Comparison of ENCODE assay signal across 7 mouse cellular contexts in the genomic region with DNA sequence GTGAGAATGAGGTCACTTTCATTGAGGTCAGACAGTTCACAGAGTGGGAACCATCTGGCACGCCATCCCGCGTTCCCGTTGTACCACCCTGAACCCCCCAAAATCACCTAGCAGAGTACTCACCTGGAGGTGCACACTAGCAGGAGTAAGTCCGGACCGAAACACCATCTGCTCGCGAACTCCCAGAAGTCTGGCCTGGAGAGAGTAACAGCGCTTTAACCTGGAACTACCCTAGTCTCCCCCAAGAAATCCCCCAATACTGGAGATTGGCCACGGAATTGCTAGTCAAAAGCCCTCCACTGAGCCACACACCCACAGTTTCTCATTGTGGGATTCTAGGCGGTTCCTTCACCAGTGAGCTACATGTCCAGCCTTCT. TPM values are rescaled to one million over a fixed set of nuclear protein-coding genes. Genes with fewer than 3 reads are reported as not detected.
DNase-seq lines count a peak whose midpoint lies in the region; ATAC-seq and TF ChIP-seq lines count a peak whose summit lies in the region.

No protein-coding gene starts in this region.

- H3K27ac ChIP-seq in spleen, adult 2 months (ENCODE audit: insufficient read depth, low read length) = no peak overlapping the region
- no peak overlapping the region for H3K27ac ChIP-seq in forebrain, postnatal 0 days (ENCODE audit: low read depth, low read length)
- no peak overlapping the region for H3K27ac ChIP-seq in liver, embryonic 13.5 days

- WGBS in spleen, adult 2 months = 4% methylated on average over 11 of the region's 11 CpGs
- WGBS in forebrain, postnatal 0 days = 16% methylated on average over 11 of the region's 11 CpGs
- WGBS in liver, embryonic 13.5 days (ENCODE audit: insufficient replicate concordance) = 2% methylated on average over 11 of the region's 11 CpGs

- H3K4me1 ChIP-seq in spleen, adult 2 months (ENCODE audit: control insufficient read depth, insufficient read depth, insufficient read length) = peaks cover 19% of the 10 kb centered on the region; the same call in 1 of the 2 replicates
- H3K4me1 ChIP-seq in forebrain, postnatal 0 days (ENCODE audit: insufficient read depth) = no peaks in the 10 kb centered on the region
- peaks cover 46% of the 10 kb centered on the region for H3K4me1 ChIP-seq in liver, embryonic 13.5 days (replicated peaks)

- 0 out of 2 replicates have a peak overlapping the region, but pooled peaks have one; percentile 50 for H3K4me3 ChIP-seq in spleen, adult 2 months (ENCODE audit: extremely low read depth, insufficient read depth, insufficient read length)
- H3K4me3 ChIP-seq in forebrain, postnatal 0 days (ENCODE audit: low read depth, low read length) = peak overlapping the region; percentile 29
- peak overlapping the region; percentile 61 for H3K4me3 ChIP-seq in liver, embryonic 13.5 days (replicated peaks)

- peak overlapping the region; percentile 46; the same call in 1 of the 2 replicates for H3K9ac ChIP-seq in forebrain, postnatal 0 days
- H3K9ac ChIP-seq in liver, embryonic 13.5 days = peak overlapping the region; percentile 71

- TF ChIP-seq CTCF in spleen, adult 2 months (IDR thresholded peaks at IDR 0.05; ENCODE audit: extremely low read depth, insufficient read depth, insufficient read length, insufficient replicate concordance) = no peak
- TF ChIP-seq CTCF in forebrain, postnatal 0 days (IDR thresholded peaks at IDR 0.05; ENCODE audit: low read depth) = no peak

- no peak for TF ChIP-seq POLR2A in spleen, adult 2 months (IDR thresholded peaks at IDR 0.05; ENCODE audit: low read depth, low read length)

- H3K27me3 ChIP-seq in spleen, adult 2 months (ENCODE audit: control insufficient read depth, insufficient read depth, low read length) = peaks cover 15% of the 10 kb centered on the region
- peaks cover 5% of the 10 kb centered on the region; the same call in 1 of the 2 replicates for H3K27me3 ChIP-seq in forebrain, postnatal 0 days (ENCODE audit: insufficient read depth, low read length)
- H3K27me3 ChIP-seq in liver, embryonic 13.5 days = peaks cover 55% of the 10 kb centered on the region

- DNase-seq in spleen, adult 2 months (ENCODE audit: low read depth in 1 of 2, low spot score in 2 of 2) = no peak
- DNase-seq in spleen, adult 18-20 months = no peak
- no peak for DNase-seq in forebrain, postnatal 0 days
- DNase-seq in liver, embryonic 13.5 days = no peak
- no peak for DNase-seq in urinary bladder, adult 18-20 months (ENCODE audit: low spot score in 2 of 2)
- no peak for DNase-seq in adipocyte (ENCODE audit: low spot score)
- DNase-seq in adrenal gland, adult 2 months = no peak

- H3K9me3 ChIP-seq in forebrain, postnatal 0 days (ENCODE audit: low read length) = no peaks in the 10 kb centered on the region
- no peaks in the 10 kb centered on the region for H3K9me3 ChIP-seq in liver, embryonic 13.5 days (replicated peaks)

- ATAC-seq in forebrain, postnatal 0 days = no peak
- no peak for ATAC-seq in liver, embryonic 13.5 days (ENCODE audit: low read depth)

- H3K4me2 ChIP-seq in forebrain, postnatal 0 days (ENCODE audit: low read depth) = peak overlapping the region; percentile 55
- peak overlapping the region; percentile 91 for H3K4me2 ChIP-seq in liver, embryonic 13.5 days

- H3K36me3 ChIP-seq in spleen, adult 2 months (ENCODE audit: control insufficient read depth, insufficient read depth, low read length) = no peaks in the 10 kb centered on the region
- peaks cover 17% of the 10 kb centered on the region for H3K36me3 ChIP-seq in forebrain, postnatal 0 days (ENCODE audit: insufficient read depth)
- no peaks in the 10 kb centered on the region for H3K36me3 ChIP-seq in liver, embryonic 13.5 days

RNA-seq across cellular contexts. Expression of a gene that starts 5.0 kb away (rescaled TPM):
- 0.04 and 0.09 TPM in 2 replicates for polyA plus RNA-seq in spleen, adult 2 months (2012; rRNA removed)
- 0.46 and 0.52 TPM in 2 replicates for total RNA-seq in forebrain, postnatal 0 days (2014; rRNA removed)
- not detected in 2 replicates for polyA plus RNA-seq in forebrain, postnatal 0 days (2015; fragmentation: Nextera tagmentation; extraction: Ambion mirVana)
- polyA plus RNA-seq in liver, embryonic 13.5 days (2015; fragmentation: Nextera tagmentation; extraction: Ambion mirVana) = 0.12 and 0.15 TPM in 2 replicates
- under 1 TPM in 1 of 2 experiments, not detected in 1; 0.23 TPM for total RNA-seq in adrenal gland, adult 2 months (2021)
- polyA plus RNA-seq in adrenal gland, adult 2 months (2012; rRNA removed) = 0.18 TPM in 1 of 2 replicates, not detected in the other

RNA-seq across cellular contexts. Expression of a gene that starts 6.5 kb away (rescaled TPM):
- 7.9 and 10.0 TPM in 2 replicates for polyA plus RNA-seq in spleen, adult 2 months (2012; rRNA removed)
- 17.1 and 17.5 TPM in 2 replicates for total RNA-seq in forebrain, postnatal 0 days (2014; rRNA removed)
- polyA plus RNA-seq in forebrain, postnatal 0 days (2015; fragmentation: Nextera tagmentation; extraction: Ambion mirVana) = 8.9 and 9.4 TPM in 2 replicates
- 0.85 and 1.3 TPM in 2 replicates for polyA plus RNA-seq in liver, embryonic 13.5 days (2015; fragmentation: Nextera tagmentation; extraction: Ambion mirVana)
- total RNA-seq in adrenal gland, adult 2 months (2021) = 1 to 10 TPM; 5.2 to 9.4 TPM
- polyA plus RNA-seq in adrenal gland, adult 2 months (2012; rRNA removed) = 8.8 and 11.2 TPM in 2 replicates

RNA-seq across cellular contexts. Expression of a gene that starts 26.8 kb away (rescaled TPM):
- polyA plus RNA-seq in spleen, adult 2 months (2012; rRNA removed) = 0.22 and 0.27 TPM in 2 replicates
- total RNA-seq in forebrain, postnatal 0 days (2014; rRNA removed) = 76.5 and 81.0 TPM in 2 replicates
- 21.7 and 26.0 TPM in 2 replicates for polyA plus RNA-seq in forebrain, postnatal 0 days (2015; fragmentation: Nextera tagmentation; extraction: Ambion mirVana)
- 0.24 and 0.25 TPM in 2 replicates for polyA plus RNA-seq in liver, embryonic 13.5 days (2015; fragmentation: Nextera tagmentation; extraction: Ambion mirVana)
- total RNA-seq in adrenal gland, adult 2 months (2021) = 1 to 10 TPM; 1.1 to 2.8 TPM
- polyA plus RNA-seq in adrenal gland, adult 2 months (2012; rRNA removed) = 4.3 and 4.7 TPM in 2 replicates

RNA-seq across cellular contexts. Expression of a gene that starts 30.3 kb away (rescaled TPM):
- polyA plus RNA-seq in spleen, adult 2 months (2012; rRNA removed) = 0.90 and 2.1 TPM in 2 replicates
- total RNA-seq in forebrain, postnatal 0 days (2014; rRNA removed) = 32.2 and 47.3 TPM in 2 replicates
- polyA plus RNA-seq in forebrain, postnatal 0 days (2015; fragmentation: Nextera tagmentation; extraction: Ambion mirVana) = 36.8 and 39.8 TPM in 2 replicates
- polyA plus RNA-seq in liver, embryonic 13.5 days (2015; fragmentation: Nextera tagmentation; extraction: Ambion mirVana) = not detected in 2 replicates
- total RNA-seq in adrenal gland, adult 2 months (2021) = 1 to 10 TPM; 2.4 to 3.8 TPM
- polyA plus RNA-seq in adrenal gland, adult 2 months (2012; rRNA removed) = 5.7 and 10.3 TPM in 2 replicates

RNA-seq across cellular contexts. Expression of a gene that starts 55.5 kb away (rescaled TPM):
- polyA plus RNA-seq in spleen, adult 2 months (2012; rRNA removed) = 273 and 277 TPM in 2 replicates
- total RNA-seq in forebrain, postnatal 0 days (2014; rRNA removed) = 247 and 310 TPM in 2 replicates
- 116 and 124 TPM in 2 replicates for polyA plus RNA-seq in forebrain, postnatal 0 days (2015; fragmentation: Nextera tagmentation; extraction: Ambion mirVana)
- polyA plus RNA-seq in liver, embryonic 13.5 days (2015; fragmentation: Nextera tagmentation; extraction: Ambion mirVana) = 108 and 129 TPM in 2 replicates
- 100 to 1,000 TPM; 219 to 278 TPM for total RNA-seq in adrenal gland, adult 2 months (2021)
- 230 and 236 TPM in 2 replicates for polyA plus RNA-seq in adrenal gland, adult 2 months (2012; rRNA removed)
